Mouse (Mus musculus): ENCODE results near the gene B4galt3. TPM values are rescaled to one million over a fixed set of nuclear protein-coding genes. Genes with fewer than 3 reads are reported as not detected.
"Not testable (repeated sequence)": the region's sequence is repeated elsewhere in the genome, so short reads cannot be mapped to it uniquely, and the experiment has no call there.

Gene B4galt3
- total RNA-seq, 2 experiments from 2014 or later, result 59.8 to 61.3 TPM

DNA sequence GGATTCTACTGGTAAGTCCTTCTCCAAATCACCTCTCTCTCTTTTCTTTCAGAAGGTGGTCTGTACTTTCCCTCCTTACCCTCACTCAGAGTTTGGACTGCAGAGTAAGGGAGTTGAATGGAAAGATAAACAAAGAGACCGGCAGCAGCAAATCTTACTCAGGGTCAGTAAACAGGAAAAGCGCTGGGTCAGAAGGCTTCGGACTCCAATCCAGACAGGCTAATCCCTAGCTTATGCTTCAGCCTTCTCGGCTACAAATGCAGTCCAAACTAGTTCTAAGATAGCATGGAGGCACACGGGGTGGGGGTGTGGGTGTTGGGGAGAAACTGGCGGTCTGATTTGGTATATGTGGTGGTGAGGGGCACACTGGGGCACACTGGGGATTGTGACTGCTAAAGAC, 32.7 kb upstream of the B4galt3 start:
- no peak for DNase-seq (ENCODE audit: low spot score in 2 of 2)
- intact Hi-C loops (cut with DNase I), result no loop called here

DNA sequence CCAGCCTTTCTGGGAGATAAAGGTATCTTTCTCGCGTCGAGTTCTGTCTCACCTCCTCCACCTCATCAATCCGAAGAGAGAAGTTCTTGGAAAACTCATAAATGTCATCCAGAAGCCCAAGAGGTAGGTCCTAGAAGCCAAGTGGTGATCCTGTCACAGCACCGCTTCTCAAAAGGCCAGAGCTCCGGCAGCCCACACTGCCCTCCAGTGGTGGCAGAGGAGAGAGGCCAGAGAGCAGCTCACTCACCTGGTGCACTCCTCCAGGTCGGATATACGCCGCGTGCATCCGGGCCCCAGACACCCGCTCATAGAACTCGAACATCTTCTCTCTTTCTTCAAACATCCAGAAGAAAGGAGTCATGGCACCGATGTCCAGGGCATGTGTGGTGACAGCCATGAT, 31.7 kb upstream of the B4galt3 start:
- DNase-seq (ENCODE audit: low spot score in 2 of 2), result peak; percentile 46 to 54
- intact Hi-C loops (cut with DNase I), result no loop called here

DNA sequence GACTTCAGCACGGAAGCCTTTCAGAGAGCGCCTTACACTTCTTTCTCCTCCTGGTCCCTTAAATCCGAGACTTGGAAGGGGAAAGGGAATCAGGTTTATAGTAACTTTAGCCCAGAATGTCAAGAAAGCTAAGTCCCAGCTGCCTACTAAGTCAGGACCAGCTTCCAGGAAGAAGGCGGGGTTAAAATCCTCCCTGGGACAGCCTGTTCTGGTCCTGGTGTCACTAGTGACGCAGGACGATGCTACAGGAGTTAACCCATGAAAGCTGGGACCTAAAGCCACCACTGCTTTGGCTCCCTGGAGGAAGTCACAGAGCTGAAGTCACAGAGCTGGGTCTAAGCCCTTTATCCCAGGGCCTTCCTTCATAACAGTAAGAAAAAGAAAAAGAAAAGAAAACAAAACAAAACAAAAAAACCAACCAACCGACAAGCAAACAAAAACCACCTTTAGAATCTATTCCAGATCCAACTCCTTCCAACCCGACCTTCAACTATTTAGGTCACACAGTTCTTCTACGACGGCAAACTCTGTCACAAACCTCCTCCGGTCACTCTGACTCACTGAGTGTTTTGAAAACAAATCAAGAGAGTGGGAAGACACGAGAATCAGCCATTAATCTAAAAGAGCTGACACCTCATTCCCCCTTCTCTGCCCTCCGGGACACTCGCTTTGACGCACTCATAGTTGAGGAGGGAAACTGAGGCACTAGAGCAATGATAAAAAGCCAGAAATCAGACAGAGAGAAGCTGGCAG, 30.0 kb upstream of the B4galt3 start:
- DNase-seq (ENCODE audit: low spot score in 2 of 2), result no peak
- intact Hi-C loops (cut with DNase I), result no loop called here

DNA sequence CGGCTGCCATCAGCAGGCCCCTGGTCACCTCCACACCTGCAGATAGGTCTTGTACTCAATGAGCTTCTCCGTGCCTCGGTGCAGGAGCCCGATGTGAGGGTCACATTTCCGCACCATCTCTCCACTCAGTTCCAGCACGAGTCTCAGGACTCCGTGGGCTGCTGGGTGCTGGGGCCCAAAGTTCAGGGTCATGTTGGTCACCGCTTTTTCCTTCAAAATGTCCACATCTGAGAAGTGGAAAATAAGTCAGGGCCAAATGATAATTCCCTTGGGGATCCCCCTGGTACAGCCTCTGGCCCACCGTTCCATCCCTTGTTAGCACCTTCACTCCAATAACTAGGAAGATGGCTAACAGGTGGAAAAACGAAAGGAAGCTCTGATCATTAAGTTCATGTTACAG, 29.2 kb upstream of the B4galt3 start:
- intact Hi-C loops (cut with DNase I), result no loop called here
- no peak for DNase-seq (ENCODE audit: low spot score in 2 of 2)

DNA sequence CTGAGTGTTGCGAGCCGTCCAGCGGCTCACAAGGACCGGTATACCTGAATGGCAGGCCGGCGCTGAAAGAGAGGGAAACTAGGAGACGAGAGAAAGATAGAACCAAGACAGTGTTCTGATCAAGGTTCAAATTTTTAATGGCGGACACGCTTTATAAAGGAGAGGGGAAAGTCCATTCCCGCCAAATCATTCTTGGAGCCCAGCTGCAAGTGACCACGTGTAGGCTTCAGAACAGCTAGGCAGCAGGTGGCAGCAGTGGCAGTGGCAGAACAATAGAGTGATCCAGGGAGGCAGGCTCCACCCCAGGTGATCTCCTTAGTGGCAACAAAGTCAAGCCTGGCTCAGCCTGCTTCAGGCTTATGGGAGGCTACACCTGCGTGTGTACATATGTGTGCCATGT, 28.2 kb upstream of the B4galt3 start:
- intact Hi-C loops (cut with DNase I); DNase-seq (ENCODE audit: low spot score in 2 of 2): not testable (repeated sequence)

DNA sequence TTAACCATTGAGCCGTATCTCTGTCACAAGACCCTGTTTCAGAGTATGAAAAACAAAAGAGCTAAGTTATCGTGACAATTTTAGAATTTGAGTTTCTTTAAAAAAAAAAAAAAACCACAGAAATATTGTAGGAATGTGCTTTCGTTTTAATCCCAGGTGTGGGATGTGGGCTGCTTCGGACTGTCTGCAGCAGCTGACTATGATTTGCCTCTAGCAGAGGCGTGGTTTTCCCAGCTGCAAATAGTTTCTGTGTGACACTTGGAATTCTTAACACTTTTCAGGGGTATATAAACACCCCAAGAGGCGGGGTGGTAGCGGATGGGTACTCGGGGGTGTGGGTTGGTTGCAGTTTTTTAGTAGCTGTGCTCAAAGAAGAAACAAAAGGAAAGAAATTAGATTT, 24.8 kb upstream of the B4galt3 start:
- intact Hi-C loops (cut with DNase I), result no loop called here
- no peak for DNase-seq (ENCODE audit: low spot score in 2 of 2)

DNA sequence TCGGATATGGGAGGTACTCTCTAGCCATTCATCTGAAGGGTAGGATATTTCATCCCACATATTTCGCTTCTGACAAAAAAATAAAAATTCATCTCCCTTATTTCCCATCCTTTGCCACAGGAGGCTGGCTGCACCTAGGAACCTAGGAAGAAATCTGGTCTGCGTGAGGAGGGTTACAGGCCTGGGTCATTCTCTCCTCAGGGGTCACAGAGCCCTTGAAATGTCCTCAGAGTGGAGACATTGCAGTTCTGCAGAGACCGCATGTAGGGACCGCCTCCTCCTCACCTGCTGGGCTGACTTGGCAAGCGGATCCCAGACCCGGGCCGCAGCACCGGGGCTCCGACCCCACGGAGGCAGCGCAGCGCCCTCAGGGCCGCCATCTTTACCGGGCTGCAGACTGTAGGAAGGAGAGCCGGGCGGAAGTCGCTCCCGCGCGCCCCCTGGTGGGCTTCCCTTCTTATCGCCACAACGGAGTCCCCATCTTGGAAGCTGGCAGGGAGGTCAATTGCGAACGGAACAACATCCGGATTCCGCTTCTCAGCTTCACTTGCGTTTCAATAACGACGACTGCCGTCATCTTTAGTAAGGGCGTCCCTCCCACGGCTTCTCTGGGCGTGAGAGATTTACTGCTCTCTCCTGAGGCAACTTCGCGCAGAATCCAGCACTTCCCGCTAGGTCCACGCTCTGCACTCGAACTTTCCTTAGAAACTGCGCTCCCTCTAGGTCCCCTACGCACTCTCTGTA, 23.2 kb upstream of the B4galt3 start:
- intact Hi-C loops (cut with DNase I), result no loop called here

DNA sequence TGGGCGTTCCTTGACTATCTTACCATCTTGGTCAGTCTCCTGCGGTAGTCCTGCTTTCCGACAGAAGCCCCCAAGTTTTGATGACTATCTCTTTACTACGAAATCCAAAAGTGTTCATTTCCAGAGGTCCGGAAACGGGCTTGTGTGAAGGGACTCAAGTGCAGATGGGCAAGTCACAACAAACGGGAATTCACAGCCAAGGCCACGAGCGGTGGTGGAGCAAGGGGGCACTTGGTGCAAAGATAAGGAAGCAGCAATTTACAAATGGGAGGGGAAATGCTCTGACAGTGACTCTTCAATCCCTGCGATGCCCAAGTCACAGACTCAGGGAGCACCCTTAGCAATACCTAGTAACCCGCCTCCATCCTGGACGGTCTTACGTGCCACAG, 22.7 kb upstream of the B4galt3 start:
- intact Hi-C loops (cut with DNase I), result no loop called here
- DNase-seq (ENCODE audit: low spot score in 2 of 2), result no peak

More for the DNA sequence above, 23.2 kb upstream of the B4galt3 start:
- peak; percentile 99 for DNase-seq (ENCODE audit: low spot score in 2 of 2)

DNA sequence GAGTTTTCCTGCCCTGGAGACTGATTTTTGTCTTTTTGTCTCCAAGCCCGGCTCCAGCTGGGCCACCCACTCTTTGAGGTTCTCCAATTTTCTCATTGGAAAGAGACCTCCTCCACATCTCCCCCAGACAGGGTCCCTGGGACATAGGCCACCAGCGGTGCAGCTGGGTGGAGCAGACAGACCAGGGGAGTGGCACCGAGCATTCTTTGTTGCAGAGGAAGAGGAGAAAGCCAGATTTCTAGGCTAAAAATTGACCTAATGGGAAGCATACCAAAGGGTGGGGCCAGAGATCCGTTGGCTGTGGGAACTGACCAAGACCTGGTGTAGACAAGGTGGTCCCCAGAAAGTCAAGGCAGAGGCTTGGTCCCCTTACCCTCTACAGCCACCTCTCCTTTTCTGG, 22.2 kb upstream of the B4galt3 start:
- no peak for DNase-seq (ENCODE audit: low spot score in 2 of 2)
- intact Hi-C loops (cut with DNase I), result no loop called here

DNA sequence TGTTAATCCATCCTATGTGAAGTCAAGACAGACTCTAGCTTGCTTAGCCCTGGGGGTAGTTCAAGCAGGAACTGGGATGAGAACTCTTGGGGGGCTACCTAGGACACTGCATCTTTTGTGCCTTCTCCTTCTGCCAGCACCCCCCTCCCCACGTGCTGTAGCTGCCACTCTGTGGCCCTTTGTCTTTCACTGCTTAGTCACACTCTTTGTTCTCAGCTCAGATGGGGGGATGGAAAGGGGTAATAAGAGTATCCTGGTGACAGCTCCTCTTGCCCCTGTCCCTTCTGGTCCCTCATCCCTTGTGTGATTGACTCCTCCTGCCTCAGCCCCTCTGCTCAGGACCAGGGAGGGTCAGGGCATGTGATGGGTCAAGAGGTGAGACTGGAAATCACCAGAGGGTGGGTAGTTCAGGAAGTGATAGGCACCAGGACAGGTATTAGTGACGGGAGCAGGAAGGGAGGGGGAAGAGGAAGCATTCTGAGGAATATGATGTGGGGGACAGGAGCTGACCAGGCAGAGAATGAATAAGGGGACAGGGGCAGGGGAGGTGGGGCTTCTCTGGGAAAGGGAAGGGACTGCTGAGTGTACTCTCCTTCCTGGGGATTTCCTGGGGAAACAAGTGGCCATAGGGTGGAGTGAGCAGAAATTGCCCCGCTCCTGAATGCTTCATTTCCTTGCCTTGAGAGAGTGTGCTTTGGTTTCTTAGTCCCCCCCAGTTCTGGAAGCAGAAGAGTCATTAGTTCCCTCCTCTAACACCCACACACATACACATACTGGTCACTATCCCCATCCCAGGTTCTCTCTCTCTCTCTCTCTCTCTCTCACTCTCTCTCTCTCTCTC, 21.5 kb upstream of the B4galt3 start:
- intact Hi-C loops (cut with DNase I), result no loop called here
- no peak for DNase-seq (ENCODE audit: low spot score in 2 of 2)

DNA sequence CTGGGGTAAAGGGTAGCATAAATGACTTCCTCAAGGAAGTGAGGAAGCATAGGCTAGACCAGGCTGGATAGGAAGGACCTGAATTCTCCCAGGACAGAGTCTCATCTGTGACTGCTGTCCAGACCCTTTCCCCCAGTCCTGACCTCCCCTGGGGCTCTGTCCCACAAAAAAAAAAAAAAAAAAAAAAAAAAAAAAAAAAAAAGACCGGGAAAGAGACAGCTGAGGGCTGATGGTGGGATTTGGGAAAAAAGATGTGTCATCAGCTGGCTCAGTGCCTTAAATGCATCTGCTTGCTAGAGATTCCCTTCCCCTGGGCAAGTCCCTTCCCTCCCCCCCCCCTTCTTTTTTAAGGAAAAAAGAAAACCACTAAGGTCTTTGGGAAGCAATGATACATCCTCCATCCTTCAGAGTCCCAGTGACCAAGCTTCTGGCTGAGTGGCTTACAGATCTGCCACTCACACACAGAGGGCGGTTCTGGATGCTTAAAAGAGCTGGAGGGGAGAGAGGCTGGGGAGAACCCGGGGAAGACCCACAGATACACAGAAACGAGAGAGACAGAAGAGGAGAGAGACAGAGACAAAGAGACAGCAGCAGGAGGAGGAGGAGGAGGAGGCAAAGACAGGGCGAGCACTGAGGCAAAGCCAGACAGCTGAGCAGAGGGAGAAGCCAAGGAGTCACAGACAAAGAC, 20.1 kb upstream of the B4galt3 start, which contains the start of gene Adamts4:
Adamts4 (plus strand) TSS at position 509 of the 688 bp plus-strand sequence.
- intact Hi-C loops (cut with DNase I), result loop anchor here (10.0 kb wide), 1 partner anchor 135 kb away; the partner anchor contains the start of gene Cfap126
- DNase-seq (ENCODE audit: low spot score in 2 of 2), result peak; percentile 47 to 63

DNA sequence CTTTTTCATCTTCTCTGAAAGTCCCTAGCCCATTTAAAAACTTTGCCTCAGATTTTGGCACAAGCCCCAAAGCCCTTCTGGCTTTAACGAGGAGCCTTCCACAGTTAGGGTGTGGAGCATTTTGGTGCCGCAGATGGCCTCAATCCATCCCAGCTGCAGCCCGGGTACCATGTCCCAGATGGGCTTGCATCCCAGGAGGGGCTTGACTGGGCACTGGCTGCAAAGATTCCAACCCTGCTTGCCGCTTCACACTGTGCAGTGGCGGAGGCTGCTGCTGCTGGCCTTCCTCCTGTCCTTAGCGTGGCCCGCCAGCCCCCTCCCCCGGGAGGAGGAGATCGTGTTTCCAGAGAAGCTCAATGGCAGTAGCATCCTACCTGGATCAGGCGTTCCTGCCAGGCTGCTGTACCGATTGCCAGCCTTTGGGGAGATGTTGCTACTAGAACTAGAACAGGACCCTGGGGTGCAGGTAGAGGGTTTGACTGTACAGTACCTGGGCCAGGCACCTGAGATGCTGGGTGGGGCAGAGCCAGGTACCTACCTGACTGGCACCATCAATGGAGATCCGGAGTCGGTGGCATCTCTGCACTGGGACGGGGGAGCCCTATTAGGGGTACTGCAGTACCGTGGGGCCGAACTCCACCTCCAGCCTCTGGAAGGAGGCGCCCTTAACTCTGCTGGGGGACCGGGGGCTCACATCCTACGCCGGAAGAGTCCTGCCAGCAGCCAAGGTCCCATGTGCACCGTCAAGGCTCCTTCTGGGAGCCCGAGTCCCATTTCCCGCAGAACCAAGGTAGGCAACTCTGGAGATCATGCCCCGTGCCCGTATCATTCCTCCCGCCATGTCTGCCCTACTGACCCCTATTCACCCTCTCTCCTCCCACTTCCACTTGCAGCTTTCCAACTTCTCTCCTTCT, 19.2 kb upstream of the B4galt3 start, which contains the start of gene Ndufs2:
Ndufs2 (minus strand) TSS at position 709 of the 914 bp plus-strand sequence.
- no peak for DNase-seq (ENCODE audit: low spot score in 2 of 2)
- intact Hi-C loops (cut with DNase I), result loop anchor here (10.0 kb wide), 1 partner anchor 136 kb away; the partner anchor contains the start of gene Cfap126

DNA sequence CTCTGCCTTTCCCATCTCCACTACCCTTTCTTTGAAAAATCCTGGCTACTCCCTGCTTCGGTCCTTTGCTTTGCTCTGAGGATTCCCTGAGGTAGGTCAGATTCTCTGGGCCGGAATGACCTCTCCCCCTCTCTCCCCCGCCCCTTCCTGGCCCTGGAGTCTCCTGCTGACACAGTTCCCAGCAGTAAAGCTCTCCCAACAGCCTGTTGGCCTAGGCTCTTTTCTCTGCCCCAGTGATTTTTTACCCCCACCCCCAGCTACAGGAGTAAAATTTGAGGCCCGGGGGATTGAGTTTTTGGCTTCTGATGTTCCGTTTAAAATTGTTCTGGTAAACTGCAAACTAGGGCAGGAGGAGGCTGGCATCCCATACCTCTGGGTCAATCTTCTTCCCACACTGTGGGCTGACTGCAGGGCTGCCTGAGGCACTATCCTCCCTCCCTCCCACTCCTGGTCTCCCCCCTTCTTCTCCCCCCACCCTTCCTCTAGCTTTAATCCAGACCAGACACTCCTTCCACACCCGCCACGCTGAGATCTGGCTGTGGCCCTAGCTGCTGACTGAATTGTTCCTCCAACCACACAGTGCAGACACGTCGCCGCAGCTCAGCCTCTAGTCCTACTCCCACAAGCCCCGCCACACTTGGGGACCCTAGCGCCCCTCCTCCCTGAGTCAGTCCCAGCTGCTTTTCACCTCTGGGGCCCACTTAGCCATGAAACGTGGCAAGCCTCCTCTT, 18.4 kb upstream of the B4galt3 start:
- no peak for DNase-seq (ENCODE audit: low spot score in 2 of 2)
- intact Hi-C loops (cut with DNase I), result loop anchor here (10.0 kb wide), 1 partner anchor 137 kb away; the partner anchor contains the start of gene Cfap126

DNA sequence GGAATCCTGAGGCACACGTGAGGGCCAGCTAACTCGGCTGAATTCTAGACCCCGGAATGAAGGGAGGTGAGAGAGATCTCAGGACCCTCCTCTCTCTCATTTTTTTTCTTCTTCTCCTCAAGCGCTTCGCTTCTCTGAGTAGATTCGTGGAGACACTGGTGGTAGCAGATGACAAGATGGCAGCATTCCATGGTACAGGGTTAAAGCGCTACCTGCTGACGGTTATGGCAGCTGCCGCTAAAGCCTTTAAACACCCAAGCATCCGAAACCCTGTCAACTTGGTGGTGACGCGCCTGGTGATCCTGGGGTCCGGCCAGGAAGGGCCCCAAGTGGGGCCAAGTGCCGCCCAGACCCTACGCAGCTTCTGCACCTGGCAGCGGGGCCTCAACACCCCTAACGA, 17.7 kb upstream of the B4galt3 start:
- DNase-seq (ENCODE audit: low spot score in 2 of 2), result no peak
- intact Hi-C loops (cut with DNase I), result loop anchor here (10.0 kb wide), 1 partner anchor 138 kb away; the partner anchor contains the start of gene Cfap126

DNA sequence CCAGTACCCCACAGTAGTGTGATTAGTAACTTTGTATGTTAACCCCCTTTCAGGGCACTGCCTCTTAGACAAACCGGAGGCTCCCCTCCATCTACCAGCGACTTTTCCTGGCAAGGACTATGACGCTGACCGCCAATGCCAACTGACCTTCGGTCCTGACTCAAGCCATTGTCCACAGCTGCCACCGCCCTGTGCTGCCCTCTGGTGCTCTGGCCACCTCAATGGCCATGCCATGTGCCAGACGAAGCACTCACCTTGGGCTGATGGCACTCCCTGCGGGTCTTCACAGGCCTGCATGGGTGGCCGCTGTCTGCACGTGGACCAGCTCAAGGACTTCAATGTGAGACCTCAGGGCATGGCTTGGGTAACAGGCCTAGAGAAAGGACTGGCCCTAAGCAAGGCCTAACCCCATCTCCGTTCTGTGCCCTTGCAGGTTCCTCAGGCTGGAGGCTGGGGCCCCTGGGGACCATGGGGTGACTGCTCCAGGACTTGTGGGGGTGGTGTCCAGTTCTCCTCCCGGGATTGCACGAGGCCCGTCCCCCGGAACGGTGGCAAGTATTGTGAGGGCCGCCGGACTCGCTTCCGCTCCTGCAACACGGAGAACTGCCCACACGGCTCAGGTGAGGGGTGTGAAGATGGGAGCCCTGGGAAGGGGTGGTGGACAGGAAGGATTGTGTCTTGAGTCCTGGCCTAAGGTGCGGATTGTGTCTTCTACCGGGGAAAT, 13.9 kb upstream of the B4galt3 start:
- no peak for DNase-seq (ENCODE audit: low spot score in 2 of 2)
- intact Hi-C loops (cut with DNase I), result loop anchor here (10.0 kb wide), 1 partner anchor 141 kb away; the partner anchor contains the start of gene Cfap126

DNA sequence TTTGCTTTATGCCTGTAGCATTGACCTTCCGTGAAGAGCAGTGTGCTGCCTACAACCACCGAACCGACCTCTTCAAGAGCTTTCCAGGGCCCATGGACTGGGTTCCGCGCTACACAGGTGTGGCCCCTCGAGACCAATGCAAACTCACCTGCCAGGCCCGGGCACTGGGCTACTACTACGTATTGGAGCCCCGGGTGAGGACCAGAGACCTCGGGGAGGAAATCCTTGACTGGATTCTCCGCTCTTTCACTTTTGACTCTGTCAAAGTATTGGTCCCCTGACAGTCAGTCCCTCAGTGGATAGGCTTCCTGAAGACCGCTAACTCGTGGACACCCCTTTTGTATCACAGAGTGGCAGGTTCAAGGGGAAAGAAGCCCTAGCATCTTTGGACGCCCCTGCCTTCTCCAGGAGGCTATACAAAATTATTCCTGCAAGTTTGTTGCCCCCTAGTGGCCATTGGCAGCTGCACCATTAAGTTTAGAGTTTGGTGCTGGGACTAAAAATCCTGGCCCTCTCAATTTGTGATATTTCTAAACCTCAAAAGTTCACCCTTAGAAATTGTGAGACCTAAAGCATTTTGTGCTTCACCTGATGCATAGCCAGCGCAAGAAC, 13.1 kb upstream of the B4galt3 start:
- intact Hi-C loops (cut with DNase I), result loop anchor here (10.0 kb wide), 1 partner anchor 142 kb away; the partner anchor contains the start of gene Cfap126
- DNase-seq (ENCODE audit: low spot score in 2 of 2), result peak; percentile 72 to 80
